Mouse (Mus musculus) liver, embryonic 16.5 days (tissue): Measurements from ENCODE around the gene Cnbd2. TPM values are rescaled to one million over a fixed set of nuclear protein-coding genes. Genes with fewer than 3 reads are reported as not detected.

Experiments
- ATAC-seq: fragments of 200-750 bp; cut with Nextera tagmentation; 2 replicates; pipeline ENCODE4 v1.8.0; 2017; ENCODE audit warnings: low read depth, mild to moderate bottlenecking, moderate number of reproducible peaks, moderate library complexity
- H3K27ac ChIP-seq: fragments of 300-500 bp; sonication (generic); 2 replicates; pipeline ENCODE4 v1.5.1; 2014; ENCODE audit warnings: mild to moderate bottlenecking, low read length
- H3K27me3 ChIP-seq: fragments of 300-500 bp; sonication (generic); 2 replicates; pipeline ENCODE4 v1.6.1; 2014; ENCODE audit warnings: low read depth, low read length, mixed read lengths; ENCODE audit not compliant: control insufficient read depth, insufficient read depth
- H3K36me3 ChIP-seq: fragments of 300-500 bp; sonication (generic); 2 replicates; pipeline ENCODE4 v1.6.1; 2014; ENCODE audit warnings: mild to moderate bottlenecking; ENCODE audit not compliant: control insufficient read depth, insufficient read depth
- H3K4me1 ChIP-seq: fragments of 300-500 bp; sonication (generic); 2 replicates; pipeline ENCODE4 v1.6.1; 2014; ENCODE audit warnings: low read depth, low read length, mixed read lengths; ENCODE audit not compliant: control insufficient read depth
- H3K4me2 ChIP-seq: fragments of 300-500 bp; sonication (generic); 2 replicates; pipeline ENCODE4 v1.6.1; 2014; ENCODE audit warnings: low read depth, low read length, mixed read lengths
- H3K4me3 ChIP-seq: fragments of 300-500 bp; sonication (generic); 2 replicates; pipeline ENCODE4 v1.5.1; 2014; ENCODE audit warnings: low read depth, mild to moderate bottlenecking, low read length
- H3K9ac ChIP-seq: fragments of 300-500 bp; sonication (generic); 2 replicates; pipeline ENCODE4 v1.6.1; 2014; ENCODE audit warnings: low read depth, low read length
- H3K9me3 ChIP-seq: fragments of 300-500 bp; sonication (generic); replicated peaks from 2 replicates; pipeline ENCODE4 v1.6.1; 2016; ENCODE audit warnings: low read length; ENCODE audit not compliant: control insufficient read depth
- WGBS: fragments of 180-500 bp; shearing (Covaris S2); extraction: QIAGEN DNeasy Blood & Tissue Kit; methylation state at CpG from one replicate; pipeline ENCODE4 v1.1.7; 2014; ENCODE audit not compliant: insufficient replicate concordance; 5-methylcytosine and 5-hydroxymethylcytosine counted together
- polyA plus RNA-seq: library from polyadenylated mRNA; unstranded; fragments of >200 nt; fragmentation: Nextera tagmentation; extraction: Ambion mirVana; gene quantifications from 2 replicates; pipeline ENCODE4 v1.2.1, GENCODE M21; 2015

Cnbd2 gene
- polyA plus RNA-seq, result 1.6 and 1.9 TPM in 2 replicates

GRCm38 (mm10) chr2:156312297-156312897 lies at the start of gene Cnbd2, which contains the start of gene Scand1:
Gene Cnbd2, plus strand, starts transcription at chr2:156312299.
Gene Scand1, minus strand, starts transcription at chr2:156312704.
- H3K27ac ChIP-seq, result peak within 1 kb of the TSS; percentile 97
- H3K4me1 ChIP-seq, result peaks cover 9% of the 10 kb centered on the region
- under 1% methylated on average over 48 of the region's 49 CpGs for WGBS
- ATAC-seq, result peak; percentile 85
- peak within 1 kb of the TSS; percentile 89 for H3K4me2 ChIP-seq
- H3K4me3 ChIP-seq, result peak within 1 kb of the TSS; percentile 94
- peaks cover 2% of the 10 kb centered on the region; the same call in 1 of the 2 replicates for H3K36me3 ChIP-seq
- H3K27me3 ChIP-seq, result no peaks in the 10 kb centered on the region
- H3K9me3 ChIP-seq, result 0 out of 2 replicates have a peak, but pooled peaks cover 2% of the 10 kb centered on the region
- peak within 1 kb of the TSS; percentile 94 for H3K9ac ChIP-seq

GRCm38 (mm10) chr2:156263204-156263893 lies 48.8 kb upstream of the Cnbd2 start:
- Histone ChIP-seq H3K9me3 (no peaks in the 10 kb centered on the region), H3K27me3 (no peaks in the 10 kb centered on the region), H3K27ac (no peak overlapping the region), H3K4me3 (no peak overlapping the region), H3K36me3 (no peaks in the 10 kb centered on the region), H3K9ac (no peak overlapping the region), H3K4me2 (no peak overlapping the region), H3K4me1 (no peaks in the 10 kb centered on the region)
- WGBS, result 63% methylated on average over 4 of the region's 4 CpGs
- no peak for ATAC-seq

- no peak overlapping the region for H3K9ac ChIP-seq
- ATAC-seq, result no peak
- no peak overlapping the region for H3K4me2 ChIP-seq
- WGBS, result 87% methylated on average over 9 of the region's 9 CpGs
- no peaks in the 10 kb centered on the region for H3K9me3 ChIP-seq
- no peaks in the 10 kb centered on the region for H3K27me3 ChIP-seq
- no peak overlapping the region for H3K4me3 ChIP-seq
- H3K27ac ChIP-seq, result no peak overlapping the region
- H3K36me3 ChIP-seq, result no peaks in the 10 kb centered on the region; the same call in 1 of the 2 replicates
- no peaks in the 10 kb centered on the region for H3K4me1 ChIP-seq
These were observed 44.5 kb upstream of the Cnbd2 start for GRCm38 (mm10) chr2:156267636-156268035.

GRCm38 (mm10) chr2:156272553-156272952 lies 39.5 kb upstream of the Cnbd2 start:
- ATAC-seq, result no peak
- no peaks in the 10 kb centered on the region; the same call in none of the 2 replicates for H3K36me3 ChIP-seq
- WGBS, result 80% methylated on average over 6 of the region's 6 CpGs

GRCm38 (mm10) chr2:156278226-156279017 lies 33.7 kb upstream of the Cnbd2 start:
- 18% methylated on average over 4 of the region's 4 CpGs for WGBS
- Histone ChIP-seq H3K4me3 (no peak overlapping the region), H3K27me3 (no peaks in the 10 kb centered on the region), H3K9ac (no peak overlapping the region), H3K4me2 (no peak overlapping the region), H3K36me3 (no peaks in the 10 kb centered on the region; the same call in 1 of the 2 replicates), H3K4me1 (no peaks in the 10 kb centered on the region), H3K9me3 (no peaks in the 10 kb centered on the region), H3K27ac (no peak overlapping the region)
- ATAC-seq, result peak; percentile 45

More at GRCm38 (mm10) chr2:156272553-156272952, 39.5 kb upstream of the Cnbd2 start:
- H3K4me3 ChIP-seq, result no peak overlapping the region
- H3K9me3 ChIP-seq, result no peaks in the 10 kb centered on the region
- no peaks in the 10 kb centered on the region for H3K4me1 ChIP-seq
- H3K27me3 ChIP-seq, result no peaks in the 10 kb centered on the region
- no peak overlapping the region for H3K27ac ChIP-seq
- H3K4me2 ChIP-seq, result no peak overlapping the region
- no peak overlapping the region for H3K9ac ChIP-seq

- Histone ChIP-seq H3K4me1 (no peaks in the 10 kb centered on the region), H3K4me3 (no peak overlapping the region), H3K4me2 (no peak overlapping the region), H3K27ac (no peak overlapping the region), H3K9me3 (no peaks in the 10 kb centered on the region), H3K9ac (no peak overlapping the region), H3K36me3 (no peaks in the 10 kb centered on the region), H3K27me3 (no peaks in the 10 kb centered on the region)
- no peak for ATAC-seq
- 66% methylated on average over 4 of the region's 4 CpGs for WGBS
These were observed 30.9 kb upstream of the Cnbd2 start for GRCm38 (mm10) chr2:156281227-156281626.

- WGBS, result 64% methylated on average over 2 of the region's 2 CpGs
- H3K4me1 ChIP-seq, result no peaks in the 10 kb centered on the region
- no peak overlapping the region for H3K4me3 ChIP-seq
- no peak overlapping the region for H3K27ac ChIP-seq
- no peaks in the 10 kb centered on the region for H3K27me3 ChIP-seq
- no peak overlapping the region for H3K4me2 ChIP-seq
- no peaks in the 10 kb centered on the region for H3K9me3 ChIP-seq
- H3K9ac ChIP-seq, result no peak overlapping the region
- ATAC-seq, result no peak
- peaks cover 2% of the 10 kb centered on the region; the same call in 1 of the 2 replicates for H3K36me3 ChIP-seq
These were observed 26.9 kb upstream of the Cnbd2 start for GRCm38 (mm10) chr2:156285161-156285560.

- Histone ChIP-seq H3K36me3 (peaks cover 2% of the 10 kb centered on the region; the same call in 1 of the 2 replicates), H3K9me3 (no peaks in the 10 kb centered on the region), H3K27ac (no peak overlapping the region), H3K9ac (no peak overlapping the region), H3K4me1 (no peaks in the 10 kb centered on the region), H3K4me2 (no peak overlapping the region), H3K27me3 (no peaks in the 10 kb centered on the region), H3K4me3 (no peak overlapping the region)
- ATAC-seq, result no peak
- 86% methylated on average over 4 of the region's 4 CpGs for WGBS
These were observed 25.4 kb upstream of the Cnbd2 start for GRCm38 (mm10) chr2:156286733-156287132.
